Mouse (Mus musculus): Measurements from ENCODE around the gene Ptcra.
"Not testable (repeated sequence)": the region's sequence is repeated elsewhere in the genome, so short reads cannot be mapped to it uniquely, and the experiment has no call there.

Gene Ptcra

DNA sequence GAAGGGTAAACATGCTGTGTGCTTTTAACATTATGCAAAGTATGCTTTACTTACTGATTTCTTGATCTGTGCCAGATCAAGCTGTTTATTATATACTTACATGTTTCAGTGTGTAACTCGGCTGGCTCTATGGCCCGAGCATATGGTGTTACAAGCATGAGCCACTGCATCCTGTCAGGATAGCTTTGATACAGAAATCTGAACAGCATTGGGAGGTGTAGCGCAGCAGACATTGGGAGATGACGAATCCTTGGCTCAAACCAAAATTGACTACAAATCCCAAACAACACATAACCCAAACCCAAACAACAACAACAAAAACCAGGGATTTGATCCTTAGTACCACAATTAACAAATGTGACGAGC is 8.5 kb upstream of the Ptcra start:
- DNase-seq (ENCODE audit: extremely low read depth, insufficient read length, low spot score) = no peak

DNA sequence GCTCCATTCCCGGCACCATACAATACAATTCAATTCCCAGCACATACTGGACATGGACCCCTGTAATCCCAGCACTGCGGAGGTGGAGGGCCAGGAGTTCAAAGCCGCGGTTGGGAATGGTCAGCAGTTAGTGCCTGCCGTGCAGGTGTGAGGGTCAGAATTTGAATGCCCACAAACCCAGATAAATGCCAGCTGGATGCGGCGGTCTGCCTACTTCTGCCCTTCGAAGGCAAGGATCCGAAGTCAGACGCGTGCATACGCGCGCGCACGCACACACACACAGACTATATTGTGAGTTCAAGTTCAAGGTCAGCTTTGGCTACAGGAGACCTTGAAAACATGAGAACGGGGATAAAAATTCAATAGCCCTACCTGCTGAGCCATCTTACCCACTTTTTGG is 8.1 kb upstream of the Ptcra start:
- DNase-seq (ENCODE audit: extremely low read depth, insufficient read length, low spot score) = no peak

DNA sequence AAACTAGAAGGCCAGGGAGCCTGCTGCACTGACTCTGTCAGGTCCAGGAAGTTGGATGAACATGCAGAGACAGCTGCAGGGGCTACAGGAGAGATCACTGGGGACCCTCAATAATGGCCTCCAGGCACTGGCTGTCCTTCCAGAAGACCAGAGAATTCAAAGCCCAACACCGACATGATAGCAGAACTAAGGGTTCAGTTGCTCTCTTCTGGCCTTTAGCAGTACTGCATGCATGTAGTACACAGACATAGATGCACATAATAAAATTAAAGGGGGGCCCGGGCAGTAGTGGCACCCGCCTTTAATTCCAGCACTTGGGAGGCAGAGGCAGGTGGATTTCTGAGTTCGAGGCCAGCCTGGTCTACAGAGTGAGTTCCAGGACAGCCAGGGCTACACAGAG is 7.5 kb upstream of the Ptcra start:
- DNase-seq (ENCODE audit: extremely low read depth, insufficient read length, low spot score) = no peak

DNA sequence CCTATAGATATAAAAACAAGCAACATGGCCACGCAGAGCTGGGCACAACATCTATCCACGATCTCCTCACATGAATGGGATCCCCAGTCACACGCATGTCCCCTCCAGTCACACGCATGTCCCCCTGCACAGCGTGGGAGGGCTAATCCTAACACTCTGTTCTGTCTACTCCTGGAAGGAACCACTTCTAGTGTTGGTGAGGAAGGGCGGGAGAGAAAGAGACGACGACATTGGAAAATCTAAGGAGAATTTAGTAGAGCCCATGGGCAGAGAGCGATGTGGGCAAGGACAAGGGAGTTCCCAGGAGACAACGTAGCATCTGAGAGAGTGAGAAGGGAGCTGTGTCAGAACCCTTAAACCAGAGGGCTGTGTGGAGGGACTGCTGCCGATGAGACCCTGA is 7.0 kb upstream of the Ptcra start:
- DNase-seq (ENCODE audit: extremely low read depth, insufficient read length, low spot score) = no peak

DNA sequence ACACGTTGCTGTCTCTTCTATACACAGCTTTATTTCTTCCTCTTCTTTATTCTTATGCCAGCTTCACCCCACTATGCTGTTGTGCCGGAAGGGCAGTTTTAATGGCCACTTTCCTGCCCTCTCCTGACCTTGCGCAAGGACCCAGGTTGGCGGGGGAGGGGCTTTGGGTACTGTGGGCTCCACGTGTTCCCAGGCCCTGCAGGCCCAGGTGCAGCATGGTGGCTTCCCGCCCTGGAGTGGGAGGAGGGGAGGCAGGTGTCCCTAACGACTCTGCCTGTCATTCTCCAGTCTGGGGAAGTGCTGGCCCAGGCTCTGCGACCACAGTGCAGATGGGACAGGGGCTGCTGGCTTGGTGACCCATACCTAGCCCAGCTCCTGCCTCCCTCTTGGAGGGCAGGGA is 4.4 kb upstream of the Ptcra start:
- DNase-seq (ENCODE audit: extremely low read depth, insufficient read length, low spot score) = no peak

DNA sequence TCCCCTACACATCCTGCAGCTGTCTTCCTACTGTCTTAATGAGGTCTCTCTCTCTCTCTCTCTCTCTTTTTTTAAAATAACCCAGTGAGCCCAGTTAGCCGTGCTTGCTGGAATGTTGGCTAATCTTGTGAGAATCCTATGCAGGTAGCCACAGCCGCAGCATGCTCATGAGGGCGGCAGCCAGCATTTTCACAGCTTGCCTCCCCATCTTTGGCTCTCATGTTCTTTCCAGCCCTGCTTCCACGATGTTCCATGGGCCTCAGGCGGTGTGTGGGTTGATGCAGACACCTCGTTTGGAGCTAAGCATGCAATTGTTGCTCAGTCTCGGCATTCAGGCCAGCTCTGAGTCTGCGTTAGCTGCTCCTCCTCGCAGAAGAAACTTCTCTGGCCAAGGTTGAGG is 1.4 kb upstream of the Ptcra start:
- not testable (repeated sequence) for DNase-seq (ENCODE audit: extremely low read depth, insufficient read length, low spot score)

DNA sequence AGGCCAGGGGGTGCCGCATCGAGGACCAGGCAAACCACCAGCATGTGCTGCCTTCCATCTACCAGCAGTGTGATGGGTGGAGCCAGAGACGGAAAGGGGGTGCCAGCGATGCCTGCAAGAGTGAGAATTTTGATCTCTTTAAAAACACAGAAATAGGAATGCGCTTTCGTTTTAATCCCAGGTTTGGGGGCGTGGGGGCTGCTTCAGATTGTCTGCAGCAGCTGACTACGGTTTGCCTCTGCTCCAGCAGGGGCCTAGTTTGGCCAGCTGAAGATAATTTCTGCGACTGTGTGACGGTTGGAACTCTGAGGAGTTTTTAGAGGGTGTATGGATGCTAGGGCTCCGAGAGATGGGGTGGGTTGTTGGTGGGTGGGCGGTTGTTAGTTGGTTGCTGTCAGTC is 4.8 kb downstream of the Ptcra start:
- no peak for DNase-seq (ENCODE audit: extremely low read depth, insufficient read length, low spot score)

DNA sequence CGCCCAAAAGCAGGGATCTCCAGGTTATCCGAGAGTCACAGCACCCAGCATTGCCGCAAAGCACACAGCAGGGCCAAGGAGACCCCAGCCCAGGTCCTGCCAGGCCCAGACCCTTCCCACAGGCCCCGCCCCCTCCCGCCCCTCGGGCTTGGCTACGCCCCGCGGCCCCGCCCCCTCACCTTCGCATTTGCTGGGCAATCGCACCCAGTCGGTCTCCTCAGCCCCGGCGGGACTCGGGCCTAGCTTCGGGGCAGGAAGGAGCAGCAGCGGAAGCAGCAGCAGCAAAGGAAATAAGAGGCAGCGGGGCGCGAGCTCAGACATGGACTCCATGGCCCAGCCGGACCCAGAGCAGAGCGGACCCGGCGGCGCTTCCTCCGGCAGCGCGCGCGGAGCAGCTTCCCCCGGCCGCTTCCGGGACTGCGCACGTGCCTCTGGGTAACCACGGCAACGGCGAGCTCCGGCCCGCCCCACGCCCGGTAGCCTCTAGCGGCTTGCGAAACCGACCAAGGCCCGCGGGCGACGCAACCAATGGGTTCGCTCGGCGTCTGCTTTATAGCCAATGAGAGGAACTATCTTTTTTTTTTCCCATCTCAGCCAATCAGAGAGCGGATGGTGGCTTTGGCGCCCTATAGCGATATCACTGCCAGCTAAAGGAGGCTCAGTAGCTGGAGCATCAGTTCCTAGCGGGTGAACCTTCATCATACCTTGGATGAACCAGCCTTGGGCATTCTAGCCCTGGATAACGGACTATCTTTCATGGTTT is 11.5 kb downstream of the Ptcra start, which contains the start of gene Cnpy3:
TSS of gene Cnpy3 (minus strand) at position 421 of the 763 bp plus-strand sequence.
- DNase-seq (ENCODE audit: extremely low read depth, insufficient read length, low spot score) = peak; percentile 99

DNA sequence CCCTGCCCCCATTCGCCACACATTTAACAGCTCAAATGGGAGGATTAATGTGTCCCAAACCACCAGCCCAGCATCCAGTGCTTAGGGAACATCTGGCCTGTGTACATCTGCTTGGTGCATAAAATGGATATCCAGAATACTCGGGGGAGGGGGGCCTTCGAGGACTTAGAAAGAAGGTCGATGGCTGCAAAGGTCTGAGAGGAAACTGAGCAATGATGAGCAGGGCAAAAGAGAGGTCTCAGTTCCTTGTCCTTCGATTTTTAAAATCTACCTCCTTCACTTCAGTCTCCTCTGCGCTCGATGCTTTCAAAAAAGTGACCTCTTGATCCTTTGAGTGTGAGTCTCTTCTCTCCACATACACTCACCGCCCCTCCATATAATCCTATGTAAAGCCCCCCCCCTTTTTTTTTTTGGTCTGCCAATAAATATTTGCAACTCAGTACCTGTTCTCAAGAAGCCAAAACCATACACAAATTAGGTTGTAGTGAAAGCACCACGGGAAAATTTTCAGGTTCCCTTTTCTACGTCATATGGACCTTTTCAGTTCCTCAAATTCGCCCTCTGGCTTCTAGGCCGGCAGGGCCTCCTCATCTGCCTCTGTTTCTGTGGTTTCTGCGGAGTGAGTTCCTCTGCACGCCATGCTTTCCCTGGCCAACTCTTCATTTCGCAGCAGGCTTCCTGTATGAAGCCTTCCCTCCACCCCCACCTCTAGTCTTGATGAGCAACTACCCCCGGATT is 12.3 kb downstream of the Ptcra start:
- DNase-seq (ENCODE audit: extremely low read depth, insufficient read length, low spot score) = no peak

DNA sequence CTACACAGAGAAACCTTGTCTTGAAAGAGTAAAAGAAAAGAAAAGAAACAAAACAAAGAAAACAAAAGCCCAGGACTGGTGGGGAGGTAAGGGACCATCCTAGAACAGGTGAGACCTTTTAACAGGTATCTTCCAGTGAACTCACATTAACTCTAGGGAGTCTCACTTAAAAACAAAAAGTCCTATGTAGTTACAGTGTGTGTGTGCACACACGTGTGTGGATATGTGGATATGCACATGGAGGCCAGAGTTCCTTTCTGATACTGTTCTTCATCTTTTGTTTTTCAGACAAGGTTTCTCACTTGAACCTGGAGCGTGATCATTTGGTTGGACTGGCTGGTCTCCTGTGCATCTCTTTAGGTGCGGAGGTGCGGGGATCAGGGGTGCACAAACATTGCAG is 12.9 kb downstream of the Ptcra start:
- no peak for DNase-seq (ENCODE audit: extremely low read depth, insufficient read length, low spot score)

DNA sequence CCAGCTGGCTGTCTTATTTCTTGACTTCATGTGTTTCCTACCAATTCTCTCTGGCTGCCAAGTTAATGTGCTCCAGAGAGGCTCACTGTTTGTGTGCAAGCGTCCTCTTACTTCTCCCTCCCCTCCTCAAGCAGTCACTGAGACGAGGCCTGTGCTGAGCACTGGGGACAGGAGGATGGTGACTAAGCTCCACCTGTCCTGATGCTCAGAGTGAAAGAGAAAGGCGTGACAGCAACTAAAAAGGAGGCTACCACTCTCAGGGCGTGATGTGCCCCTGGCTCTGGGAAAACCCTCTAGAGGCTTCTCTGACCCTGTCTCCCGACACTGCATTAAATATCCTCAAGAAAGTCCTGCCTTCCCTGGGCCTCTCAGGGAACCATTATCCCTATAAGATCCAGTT is 14.2 kb downstream of the Ptcra start:
- DNase-seq (ENCODE audit: extremely low read depth, insufficient read length, low spot score) = no peak

DNA sequence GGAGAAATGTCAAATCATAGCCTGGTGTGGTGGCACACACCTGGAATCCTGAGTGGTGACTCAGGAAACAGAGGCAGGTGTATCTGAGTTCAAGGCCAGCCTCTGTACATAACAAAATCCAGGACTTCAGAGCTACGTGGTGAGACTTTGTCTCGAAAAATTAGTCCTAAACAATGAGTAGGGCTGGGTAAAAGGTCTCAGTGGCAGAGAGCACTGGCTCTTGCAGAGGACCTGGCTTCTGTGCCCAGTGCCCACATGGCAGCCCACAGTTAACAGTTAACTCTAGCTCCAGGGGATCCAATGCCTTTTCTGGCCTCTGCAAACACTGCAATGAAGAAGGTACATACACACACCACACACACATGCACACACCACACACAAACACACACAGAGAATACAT is 15.7 kb downstream of the Ptcra start:
- DNase-seq (ENCODE audit: extremely low read depth, insufficient read length, low spot score) = no peak

DNA sequence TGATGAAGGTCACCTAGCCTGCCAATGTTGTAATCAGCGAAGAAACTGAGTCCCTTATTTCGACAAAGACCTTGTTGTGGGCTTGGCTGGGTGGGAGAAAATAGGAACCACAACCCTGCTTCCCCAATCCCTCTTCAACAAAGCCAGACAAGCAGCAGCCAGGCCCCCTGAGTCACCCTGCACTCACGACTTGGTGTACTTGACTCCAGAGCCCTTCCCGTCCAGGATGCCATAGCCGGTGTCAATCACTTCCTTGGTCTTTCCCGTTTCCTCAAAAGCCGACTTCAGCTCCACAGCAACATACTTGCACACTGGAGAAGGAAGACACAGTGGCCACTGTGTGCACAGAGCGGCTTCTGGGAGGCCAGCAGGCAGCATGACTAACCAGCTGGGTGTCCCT is 16.3 kb downstream of the Ptcra start:
- DNase-seq (ENCODE audit: extremely low read depth, insufficient read length, low spot score) = no peak

DNA sequence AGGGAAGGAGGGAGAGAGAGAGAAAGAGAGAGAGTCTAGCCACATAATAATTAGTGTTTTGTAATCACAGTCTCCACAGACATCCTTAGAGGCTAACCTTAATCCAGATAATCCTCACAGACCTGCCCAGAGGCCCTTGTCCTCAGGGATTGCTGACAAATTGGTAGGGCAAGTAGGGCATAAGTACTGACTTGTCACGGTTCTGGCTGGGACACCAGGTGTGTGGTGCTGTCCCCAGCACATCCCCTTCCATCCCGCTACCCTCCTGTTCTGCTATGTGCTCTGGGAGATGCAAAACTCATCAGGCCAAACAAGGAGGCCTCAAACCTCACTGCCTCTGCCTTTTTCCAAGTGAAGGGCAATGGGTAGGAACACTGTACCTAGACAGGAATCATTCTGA is 18.0 kb downstream of the Ptcra start:
- no peak for DNase-seq (ENCODE audit: extremely low read depth, insufficient read length, low spot score)

DNA sequence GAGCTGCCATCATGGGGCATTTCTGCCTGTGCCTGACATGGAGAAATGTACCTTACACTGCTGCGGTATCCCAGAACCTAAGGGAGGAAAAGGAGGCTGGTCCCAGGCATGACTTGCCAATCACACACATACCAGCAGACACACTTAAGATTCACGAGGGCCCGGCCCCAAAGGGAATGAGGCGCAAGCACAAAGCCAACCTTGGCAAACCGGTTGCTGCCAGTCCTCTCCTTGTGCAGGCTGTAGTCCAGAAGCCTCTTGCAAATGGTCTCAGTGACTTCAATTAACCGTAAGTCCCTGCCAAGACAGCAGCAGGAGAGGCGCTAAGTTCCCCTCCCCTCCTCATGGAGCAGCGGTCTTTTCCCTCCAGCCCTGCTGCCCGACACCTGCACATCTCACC is 20.5 kb downstream of the Ptcra start:
- DNase-seq (ENCODE audit: extremely low read depth, insufficient read length, low spot score) = no peak

DNA sequence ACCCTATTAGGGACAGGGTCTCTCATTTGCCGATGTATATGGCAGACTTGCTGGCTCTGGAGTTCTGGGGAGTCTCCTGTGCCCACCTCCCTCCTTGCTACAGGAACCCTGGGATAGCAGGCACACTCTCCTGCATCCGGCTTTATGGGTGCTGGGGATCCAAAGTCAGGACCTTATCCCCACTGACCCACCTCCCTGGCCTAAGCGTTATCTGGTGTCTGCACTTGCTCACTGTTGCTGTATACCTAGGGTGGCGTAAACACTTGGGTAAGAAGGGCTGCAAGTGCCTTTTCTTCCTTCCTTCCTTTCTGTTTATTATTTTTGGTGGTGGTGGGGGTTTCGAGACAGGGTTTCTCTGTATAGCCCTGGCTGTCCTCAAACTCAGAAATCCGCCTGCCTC is 22.2 kb downstream of the Ptcra start:
- DNase-seq (ENCODE audit: extremely low read depth, insufficient read length, low spot score) = no peak

DNA sequence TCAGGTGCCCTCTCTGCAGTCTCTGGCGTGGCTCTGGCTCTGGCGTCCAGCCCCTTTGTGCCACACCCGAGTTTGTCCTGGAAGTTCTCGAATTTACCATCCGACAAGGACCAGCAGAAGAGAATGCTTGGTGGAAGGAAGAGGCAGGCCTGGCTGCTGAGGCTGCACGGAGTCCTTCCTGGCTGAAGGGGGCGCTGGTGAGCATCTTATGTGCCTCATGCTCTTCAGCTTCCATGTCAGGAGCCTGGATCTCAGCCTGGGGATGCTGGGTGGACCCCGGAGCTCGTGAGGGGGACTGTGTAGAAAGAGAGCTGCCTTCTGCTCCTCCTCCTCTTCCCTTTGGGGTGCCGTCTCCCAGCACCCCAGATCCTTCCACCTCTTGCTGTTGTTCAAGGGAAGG is 27.4 kb downstream of the Ptcra start:
- DNase-seq (ENCODE audit: extremely low read depth, insufficient read length, low spot score) = peak; percentile 41

DNA sequence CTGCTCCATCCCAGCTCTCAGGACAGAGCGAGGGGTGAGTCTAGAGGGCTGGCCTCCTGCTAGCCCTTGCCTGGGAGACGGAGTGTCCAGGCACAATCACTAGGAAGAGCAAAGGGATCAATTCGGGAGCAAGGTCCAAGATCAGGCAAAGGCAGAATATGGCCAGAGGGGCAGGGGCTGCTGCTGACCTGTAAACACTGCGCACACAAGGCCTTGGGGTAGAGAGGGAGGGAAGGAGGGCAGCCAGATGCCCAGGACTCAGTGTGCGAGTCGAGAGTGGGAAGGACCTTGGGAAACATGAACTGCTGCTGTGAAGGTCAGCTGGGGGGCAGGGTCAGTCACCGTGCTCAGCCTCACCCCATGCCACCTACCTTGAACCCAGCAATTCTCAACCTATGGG is 28.2 kb downstream of the Ptcra start:
- DNase-seq (ENCODE audit: extremely low read depth, insufficient read length, low spot score) = no peak

DNA sequence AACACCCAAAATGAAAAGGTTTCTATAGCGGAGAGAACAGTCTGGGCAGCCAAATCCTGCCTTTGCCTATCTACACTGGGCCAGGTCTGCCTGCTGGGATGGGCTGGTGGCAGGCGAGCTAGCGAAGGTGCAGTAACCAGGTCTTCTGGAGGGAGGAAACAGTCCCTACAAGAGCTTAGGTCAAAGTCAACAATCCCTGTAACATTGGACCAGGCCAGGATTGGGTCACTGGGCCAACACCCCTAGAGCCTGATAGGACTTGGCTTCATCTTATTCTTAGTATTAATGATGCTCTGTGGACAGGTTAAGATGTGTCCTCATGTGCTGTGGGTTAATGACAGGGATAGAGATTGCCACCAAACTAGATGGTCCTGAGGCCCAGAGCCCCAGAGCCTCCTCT is 29.5 kb downstream of the Ptcra start:
- DNase-seq (ENCODE audit: extremely low read depth, insufficient read length, low spot score) = no peak

DNA sequence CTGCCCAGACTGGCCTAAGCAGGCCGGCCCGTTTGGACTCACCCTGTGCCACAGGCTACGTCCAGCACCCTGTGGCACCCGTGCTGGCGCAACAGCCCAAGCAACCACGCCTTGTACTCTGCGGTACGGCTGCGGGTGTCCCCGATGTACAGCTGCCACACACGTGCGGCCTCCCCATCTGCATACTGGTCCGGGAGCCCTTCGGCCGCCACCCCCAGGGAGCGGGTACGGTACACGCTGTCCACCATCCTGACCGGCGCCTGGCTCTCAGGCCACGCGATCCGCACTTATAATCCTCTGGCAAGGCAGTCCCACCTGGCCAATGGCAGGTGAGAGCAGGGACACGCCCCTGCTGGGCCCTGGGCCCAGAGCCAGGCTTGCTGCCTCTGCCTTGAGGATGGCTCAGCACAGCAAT is 34.6 kb downstream of the Ptcra start, which contains the start of gene Gnmt:
TSS of gene Gnmt (minus strand) at position 265 of the 415 bp plus-strand sequence.
- no peak for DNase-seq (ENCODE audit: extremely low read depth, insufficient read length, low spot score)

DNA sequence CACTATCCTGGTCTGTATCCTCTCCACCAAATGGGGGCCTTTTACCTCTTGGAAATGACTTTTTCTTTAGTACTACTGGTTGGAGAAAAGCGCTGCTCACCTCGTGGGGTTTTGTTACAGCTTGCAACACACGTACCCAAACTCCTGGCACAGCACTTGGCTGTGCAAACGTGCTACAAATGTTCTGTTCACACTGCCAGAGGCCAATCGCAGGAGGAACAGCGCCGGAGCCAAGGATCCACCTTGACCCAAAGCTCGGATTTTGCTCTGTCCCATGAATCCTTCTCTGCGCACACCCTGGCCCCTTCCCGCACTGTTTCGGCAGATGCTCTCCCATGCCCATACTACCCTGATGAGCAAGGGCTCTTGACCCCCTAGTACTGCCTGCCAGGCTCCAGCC is 35.0 kb downstream of the Ptcra start:
- no peak for DNase-seq (ENCODE audit: extremely low read depth, insufficient read length, low spot score)

DNA sequence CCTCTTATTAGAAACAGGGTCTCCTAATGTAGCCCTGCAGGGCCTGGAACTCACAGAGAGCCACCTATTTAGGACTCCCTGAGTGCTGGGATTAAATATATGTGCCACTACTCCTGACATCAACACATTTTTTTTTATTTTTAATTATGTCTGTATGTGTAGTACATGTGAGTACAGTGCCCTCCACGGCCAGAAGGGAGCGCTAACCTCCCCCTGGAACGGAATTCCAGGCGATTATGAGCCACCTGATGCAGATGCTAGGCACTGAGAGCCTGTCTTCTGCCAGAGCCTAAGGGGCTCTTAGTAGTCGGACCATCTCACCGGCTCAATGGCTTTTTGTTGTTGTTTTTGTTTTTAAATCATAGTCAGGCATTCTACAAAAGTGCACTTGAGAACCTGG is 35.5 kb downstream of the Ptcra start:
- no peak for DNase-seq (ENCODE audit: extremely low read depth, insufficient read length, low spot score)

Data from 3134 (cell line).